Mouse (Mus musculus) gastrocnemius, postnatal 4 days (tissue): ENCODE data around the gene Gm17657. TPM values are rescaled to one million over a fixed set of nuclear protein-coding genes. Genes with fewer than 3 reads are reported as not detected.

Source experiments
- DNase-seq, 2 experiments: peaks; one replicate each; pipeline ENCODE4 v3.0.0; 2021 to 2022; ENCODE audit warnings: low spot score in 2 of 2, mixed read lengths in 2 of 2
- long read RNA-seq, 2 experiments: library from polyadenylated mRNA; stranded (forward); transcript quantifications; one replicate each; pipeline ENCODE4 v2.0.0; 2021
- total RNA-seq, 2 experiments: library from RNA; stranded (reverse); gene quantifications; 2 replicates each; pipeline ENCODE4 v1.2.3; 2021

Gm17657 gene
- not detected for total RNA-seq
- long read RNA-seq, experiment 1, result 0 reads
- long read RNA-seq, experiment 2, result 0 reads

DNA sequence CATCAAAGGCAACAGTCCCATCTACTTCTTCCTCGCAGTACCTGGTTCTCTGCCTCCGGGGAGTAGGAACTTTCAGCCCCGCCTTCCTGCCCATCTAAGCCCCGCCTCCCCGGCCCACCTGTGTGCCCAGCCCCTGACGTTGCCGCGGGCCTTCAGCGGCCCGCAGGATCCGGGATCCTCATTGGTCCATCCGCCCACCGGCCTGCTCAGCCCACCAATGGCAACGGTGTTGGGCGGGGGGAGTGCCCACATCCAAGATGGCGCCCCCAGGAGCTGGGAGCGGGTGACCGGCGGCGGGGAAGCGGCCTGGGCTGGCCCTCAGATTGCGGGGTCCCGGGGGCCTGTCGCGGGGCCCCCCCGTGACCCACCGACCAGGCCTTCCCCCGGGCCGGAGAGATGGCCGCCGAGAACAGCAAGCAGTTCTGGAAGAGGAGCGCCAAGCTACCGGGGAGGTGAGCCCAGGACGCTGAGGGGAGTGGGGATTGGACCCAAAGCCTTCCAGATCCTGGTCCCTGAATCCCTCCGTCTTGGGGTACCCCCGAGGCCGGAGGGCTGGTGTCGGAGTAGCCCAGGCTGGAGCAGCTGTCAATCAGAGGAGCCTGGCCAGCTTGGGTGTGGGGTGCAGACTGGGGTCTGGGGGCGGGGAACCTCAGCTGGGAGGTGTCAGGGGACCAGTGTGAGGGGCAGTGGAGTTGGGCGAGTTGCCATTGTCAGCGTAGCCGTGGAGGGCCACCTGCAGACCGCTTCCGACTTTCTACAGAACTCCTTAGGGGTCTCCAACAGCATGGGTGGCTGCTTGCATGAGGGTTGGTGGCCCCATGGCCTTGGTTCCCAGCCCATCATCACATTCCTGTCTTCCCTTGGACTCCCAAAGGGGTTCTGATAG lies at the start of gene Gm17657, which contains the start of gene Tbc1d22b:
TSS of gene Gm17657 (minus strand) at position 96 of the 886 bp plus-strand sequence.
TSS of gene Tbc1d22b (plus strand) at position 243 of the 886 bp plus-strand sequence.
- peak; percentile 82 to 91 for DNase-seq

DNA sequence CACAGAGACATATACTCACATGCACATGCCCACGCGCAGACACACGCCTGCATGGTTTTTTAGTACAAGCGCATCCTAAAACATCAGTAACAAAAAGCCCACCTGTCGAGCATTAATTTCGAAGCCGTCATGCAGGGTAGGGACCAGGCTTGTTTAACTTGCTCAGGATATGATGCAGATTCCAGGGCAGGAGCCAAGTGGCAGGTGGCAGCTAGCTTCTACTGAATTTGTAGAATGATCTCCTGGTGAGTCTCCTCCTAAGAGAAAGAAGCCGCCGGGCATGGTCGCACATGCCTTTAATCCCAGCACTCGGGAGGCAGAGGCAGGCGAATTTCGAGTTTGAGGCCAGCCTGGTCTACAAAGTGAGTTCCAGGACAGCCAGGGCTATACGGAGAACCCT lies 49.6 kb upstream of the Gm17657 start:
- no peak for DNase-seq

DNA sequence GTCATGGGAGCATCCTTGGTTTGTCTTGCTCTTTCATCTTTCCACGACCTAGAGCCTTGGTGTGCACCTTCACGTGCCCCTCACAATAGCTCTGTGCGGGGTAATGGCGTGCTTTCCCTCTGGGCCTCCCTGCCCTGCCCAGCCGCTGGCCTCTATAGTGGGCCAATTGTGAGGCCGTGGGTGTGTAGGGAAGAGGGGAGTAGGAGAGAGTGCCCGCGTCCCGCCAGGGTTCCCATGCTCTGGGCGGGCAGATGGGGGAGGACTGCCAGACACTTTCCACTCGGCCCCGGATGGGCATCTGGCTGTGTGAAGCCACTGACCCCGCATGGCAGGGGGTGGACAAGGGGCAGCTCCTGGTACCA lies 47.3 kb upstream of the Gm17657 start:
- no peak for DNase-seq

DNA sequence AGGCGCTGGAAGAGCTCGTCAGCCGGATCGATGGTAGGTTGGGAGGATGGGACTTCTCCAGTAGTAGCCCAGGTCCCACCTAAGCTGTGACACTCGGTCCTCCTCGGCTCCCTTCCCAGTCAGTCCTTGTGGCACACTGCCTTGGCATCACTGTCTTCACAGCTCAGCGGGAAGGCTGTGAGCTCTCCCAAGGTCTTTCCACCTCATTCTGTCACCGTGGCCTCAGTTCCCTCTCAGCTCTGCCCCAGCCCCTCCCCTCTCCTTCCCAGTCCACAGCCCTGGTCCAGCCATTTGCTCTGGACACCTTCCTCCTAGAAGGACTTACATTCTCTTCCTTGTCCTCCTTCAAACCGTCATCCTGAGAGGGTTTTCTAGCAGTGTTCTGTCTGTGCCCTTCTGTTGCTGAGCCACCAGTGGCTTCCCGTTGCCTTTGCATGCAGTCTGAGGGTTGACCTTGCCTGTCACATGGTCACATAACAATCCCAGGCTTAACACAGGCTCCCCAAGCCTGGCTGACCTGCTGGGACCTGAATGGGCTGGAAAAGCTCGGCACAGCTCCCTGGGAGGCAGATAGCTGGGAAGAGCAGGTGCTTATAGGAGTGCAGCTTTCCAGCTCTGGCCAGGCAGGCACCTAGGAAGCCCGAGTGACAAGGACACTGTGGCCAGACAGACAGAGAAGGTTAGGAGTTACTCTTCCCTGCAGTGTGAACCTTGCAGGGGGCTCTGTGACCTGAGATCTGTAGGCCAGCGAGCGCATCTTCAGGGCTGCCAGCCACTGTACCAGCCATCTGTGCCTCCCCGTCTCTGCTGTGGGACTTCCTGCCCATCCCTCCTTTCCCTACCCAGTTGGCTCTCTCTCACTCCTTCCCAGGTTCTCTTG lies 46.7 kb upstream of the Gm17657 start:
- no peak for DNase-seq

- DNase-seq, result no peak
Observed at GRCm38 (mm10) chr17:29589221-29589898, 39.9 kb upstream of the Gm17657 start.

- DNase-seq, result no peak
Observed at GRCm38 (mm10) chr17:29586921-29587320, 37.5 kb upstream of the Gm17657 start.

- DNase-seq, result no peak
Observed at GRCm38 (mm10) chr17:29585446-29585845, 36.0 kb upstream of the Gm17657 start.

DNA sequence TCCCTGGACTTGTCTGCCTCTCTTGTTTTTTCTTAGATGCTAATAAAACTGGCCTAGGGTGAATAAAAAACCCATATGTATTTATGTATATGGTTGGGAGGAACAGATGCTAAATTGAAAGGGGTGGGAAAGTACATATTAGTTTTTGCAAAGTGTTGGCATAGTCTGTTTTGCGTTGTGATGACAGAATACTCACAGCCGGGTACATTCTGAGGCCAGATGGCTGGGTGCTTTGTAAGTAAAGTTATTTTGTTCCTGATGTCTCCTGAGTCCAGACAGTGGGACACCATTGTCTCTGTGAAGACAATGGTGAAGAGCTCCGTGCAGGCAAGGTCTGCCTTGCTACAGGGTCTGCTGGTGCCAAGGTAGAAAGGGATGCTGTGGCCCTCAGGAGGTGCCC lies 35.3 kb upstream of the Gm17657 start:
- DNase-seq, result no peak

DNA sequence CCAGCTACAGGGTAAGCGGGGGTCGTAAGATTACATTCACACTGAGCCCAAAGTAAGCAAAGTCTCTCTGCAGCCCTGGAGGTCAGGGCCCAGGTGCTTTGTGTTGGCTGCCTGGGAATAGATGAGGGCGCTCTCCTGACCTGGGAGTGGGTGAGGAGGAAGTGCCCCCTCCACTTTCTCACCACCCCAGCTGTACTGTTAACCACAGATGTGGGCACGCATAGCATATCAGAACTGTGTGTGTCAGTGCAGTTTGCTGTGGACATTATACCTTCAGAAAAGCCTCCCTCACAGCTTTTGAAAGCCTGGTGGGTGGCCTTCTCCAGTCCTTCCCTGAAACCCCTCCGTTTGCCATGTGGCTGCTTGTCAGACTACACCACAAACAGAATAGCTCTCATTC lies 34.9 kb upstream of the Gm17657 start:
- no peak for DNase-seq

GRCm38 (mm10) chr17:29583569-29583968 lies 34.1 kb upstream of the Gm17657 start:
- no peak for DNase-seq

DNA sequence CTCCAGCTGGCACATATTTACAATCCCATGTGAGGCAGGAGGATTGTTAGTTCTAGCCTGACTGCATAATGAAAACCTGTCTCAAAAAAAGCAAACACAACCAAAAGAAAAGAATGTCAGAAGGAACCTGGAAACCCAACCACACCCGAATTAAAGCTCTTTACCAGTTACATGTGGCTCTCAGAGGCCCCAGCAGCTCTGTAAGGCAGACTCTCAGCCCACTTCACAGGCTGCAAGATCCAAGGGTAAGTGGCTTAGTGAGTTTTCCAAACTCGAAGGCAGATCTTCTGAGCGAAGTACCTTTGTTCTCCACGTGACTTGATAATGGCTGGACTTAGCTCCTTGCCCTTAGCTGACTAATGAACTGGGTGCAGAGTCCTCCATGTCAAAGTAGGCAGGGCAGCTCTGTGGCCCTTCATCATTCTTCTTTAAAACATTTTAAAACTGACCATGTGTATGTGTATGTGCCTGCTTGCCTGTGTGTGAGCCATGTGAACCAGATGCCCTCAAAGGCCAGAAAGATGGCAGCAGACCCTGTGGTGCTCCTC lies 30.2 kb upstream of the Gm17657 start:
- no peak for DNase-seq

DNA sequence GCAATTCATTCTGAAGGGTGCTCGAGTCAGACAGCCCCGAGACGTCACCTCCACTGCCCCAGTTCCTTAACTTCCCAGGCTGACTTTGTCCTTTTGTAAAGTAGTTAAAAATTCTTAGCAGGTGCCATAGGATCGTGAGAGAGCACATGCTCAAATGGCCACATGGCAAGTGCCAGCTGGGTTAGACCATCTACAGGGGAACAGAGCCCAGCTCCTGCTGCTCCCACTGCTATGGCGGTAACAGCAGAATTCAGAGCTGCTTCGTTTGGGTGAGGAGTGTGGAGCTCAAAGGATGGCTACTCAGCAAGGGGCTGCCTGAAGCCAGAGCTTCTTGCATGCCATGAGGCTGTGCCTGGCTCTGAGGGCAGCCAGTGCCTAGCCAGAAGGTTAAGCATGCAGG lies 20.4 kb upstream of the Gm17657 start:
- no peak for DNase-seq

- no peak for DNase-seq
Observed at GRCm38 (mm10) chr17:29568435-29568834, 19.0 kb upstream of the Gm17657 start.

- DNase-seq, result no peak
Observed at GRCm38 (mm10) chr17:29565521-29565920, 16.1 kb upstream of the Gm17657 start.

GRCm38 (mm10) chr17:29558476-29558875 lies 9.0 kb upstream of the Gm17657 start:
- no peak for DNase-seq

GRCm38 (mm10) chr17:29556893-29557292 lies 7.5 kb upstream of the Gm17657 start:
- no peak for DNase-seq

GRCm38 (mm10) chr17:29556456-29556855 lies 7.0 kb upstream of the Gm17657 start:
- DNase-seq, result no peak

DNA sequence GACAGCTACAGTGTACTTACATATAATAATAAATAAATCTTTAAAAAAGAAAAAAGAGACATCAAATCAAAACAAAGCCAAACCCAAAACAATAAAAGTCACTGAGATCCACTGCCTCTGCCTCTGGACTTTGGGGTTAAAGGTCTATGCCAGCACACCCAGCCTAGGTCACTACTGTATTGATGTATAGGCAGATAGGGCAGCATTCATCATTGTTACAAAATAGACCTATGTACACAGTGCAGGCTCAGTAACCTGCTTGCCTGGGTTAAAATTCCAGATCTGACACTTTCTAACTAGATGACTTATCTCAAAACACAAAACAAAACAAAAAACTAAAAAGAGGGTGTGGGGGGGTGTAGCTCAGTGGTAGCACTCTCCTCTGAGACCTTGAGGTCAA lies 4.7 kb upstream of the Gm17657 start:
- DNase-seq, result no peak

DNA sequence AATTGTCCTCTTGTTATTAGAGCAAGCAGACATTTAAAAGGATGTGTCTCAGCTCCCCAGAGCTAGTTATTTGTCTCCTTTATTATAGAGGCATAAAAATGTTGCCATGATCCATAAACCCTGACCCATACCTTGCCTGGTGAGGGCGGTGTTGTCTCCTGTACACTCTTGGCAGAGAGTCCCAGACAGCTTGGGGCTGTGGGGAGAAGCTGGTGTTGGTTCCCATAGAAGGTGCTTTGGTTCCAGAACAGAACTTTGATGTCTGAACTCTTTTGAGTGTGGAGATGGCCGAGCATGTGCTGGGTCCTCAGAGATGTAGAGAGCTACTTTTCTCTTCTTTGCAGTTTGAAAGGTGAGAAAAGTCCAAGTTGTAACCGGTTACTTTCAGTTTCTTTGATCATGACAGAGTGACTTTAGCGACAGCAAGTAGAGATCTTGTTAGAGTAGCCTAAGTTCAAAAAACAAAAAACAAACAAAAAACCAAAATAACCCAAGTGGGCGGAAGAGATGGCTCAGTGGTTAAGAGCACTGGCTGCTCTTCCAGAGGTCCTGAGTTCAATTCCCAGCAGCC lies 2.8 kb upstream of the Gm17657 start, which contains the start of gene Tmem217:
TSS of gene Tmem217 (minus strand) at position 224 of the 571 bp plus-strand sequence.
- DNase-seq, result no peak

DNA sequence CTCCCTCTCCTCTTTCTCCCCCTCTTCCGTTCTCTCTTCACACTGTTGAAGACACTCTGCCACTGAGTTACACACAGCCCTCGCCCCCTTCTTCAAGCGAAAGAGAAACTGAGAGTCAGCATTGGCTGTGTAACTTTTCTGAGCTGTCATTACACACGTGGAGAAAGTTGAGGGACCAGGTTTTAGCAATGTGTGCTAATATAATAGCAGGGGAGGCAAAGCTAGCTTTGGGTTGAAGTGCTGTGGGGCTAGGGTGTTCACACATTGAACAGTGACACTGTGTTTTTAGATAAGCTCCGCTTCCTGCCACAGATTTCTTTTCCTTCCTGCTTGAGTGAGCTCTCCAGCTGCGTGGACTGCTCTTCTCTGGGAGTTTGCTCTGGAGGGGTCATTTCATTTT lies 1.6 kb upstream of the Gm17657 start:
- DNase-seq, result no peak

- no peak for DNase-seq
Observed at GRCm38 (mm10) chr17:29548994-29549393, 444 bp downstream of the Gm17657 start.
